ENCODE assay signal across 17 mouse cellular contexts in genomic region chr7:49430808-49431207, GRCm38 (mm10).
DNase-seq lines count a peak whose midpoint lies in the region; ATAC-seq and TF ChIP-seq lines count a peak whose summit lies in the region.
"Had no signal": no experiment of that assay in that cellular context is flagged by ENCODE, and none has a peak within 500 bp of the region (broad histone marks: within the 10 kb centered on the region; RNA-seq: fewer than 3 reads in every experiment).

No protein-coding gene starts in this region.

- H3K27ac ChIP-seq in heart, adult 2 months: no peak overlapping the region
- no peak overlapping the region for H3K27ac ChIP-seq in heart, embryonic 11.5 days (ENCODE audit: low read depth, low read length)
- H3K27ac ChIP-seq in liver, postnatal 0 days (ENCODE audit: low read depth): no peak overlapping the region
- no peak overlapping the region for H3K27ac ChIP-seq in liver, embryonic 11.5 days (ENCODE audit: low read depth, low read length)
- no peak overlapping the region for H3K27ac ChIP-seq in thymus, adult 2 months (ENCODE audit: control insufficient read depth, insufficient read depth, low read length)
- H3K27ac ChIP-seq: embryonic facial prominence, embryonic 12.5 days; forebrain, embryonic 13.5 days; kidney, embryonic 15.5 days; limb, embryonic 10.5 days had no signal

- H3K27me3 ChIP-seq in heart, adult 2 months (ENCODE audit: control insufficient read depth, insufficient read depth, low read length): no peaks in the 10 kb centered on the region
- H3K27me3 ChIP-seq in heart, embryonic 11.5 days (ENCODE audit: control insufficient read depth, insufficient read depth, low read length): no peaks in the 10 kb centered on the region
- H3K27me3 ChIP-seq in liver, postnatal 0 days (ENCODE audit: insufficient read depth, low read length): no peaks in the 10 kb centered on the region
- H3K27me3 ChIP-seq in liver, embryonic 11.5 days (replicated peaks; ENCODE audit: control insufficient read depth, insufficient read depth, low read length): no peaks in the 10 kb centered on the region
- no peaks in the 10 kb centered on the region for H3K27me3 ChIP-seq in thymus, adult 2 months (ENCODE audit: control insufficient read depth, insufficient read depth, low read length)
- H3K27me3 ChIP-seq: embryonic facial prominence, embryonic 12.5 days; forebrain, embryonic 13.5 days; kidney, embryonic 15.5 days had no signal

- WGBS in heart, adult 2 months: 66% methylated on average over 7 of the region's 7 CpGs
- WGBS in heart, embryonic 11.5 days (ENCODE audit: insufficient replicate concordance): 84% methylated on average over 7 of the region's 7 CpGs
- WGBS in liver, postnatal 0 days (ENCODE audit: insufficient replicate concordance): 76% methylated on average over 7 of the region's 7 CpGs
- 86% methylated on average over 7 of the region's 7 CpGs for WGBS in liver, embryonic 11.5 days
- 88% methylated on average over 7 of the region's 7 CpGs for WGBS in thymus, adult 2 months

- H3K4me1 ChIP-seq in heart, adult 2 months (ENCODE audit: control insufficient read depth, insufficient read depth, low read length): no peaks in the 10 kb centered on the region
- H3K4me1 ChIP-seq in heart, embryonic 11.5 days (ENCODE audit: control insufficient read depth, insufficient read depth, low read length): no peaks in the 10 kb centered on the region
- H3K4me1 ChIP-seq in liver, postnatal 0 days (ENCODE audit: insufficient read depth): no peaks in the 10 kb centered on the region
- no peaks in the 10 kb centered on the region for H3K4me1 ChIP-seq in liver, embryonic 11.5 days (replicated peaks; ENCODE audit: control insufficient read depth, insufficient read depth, low read length)
- H3K4me1 ChIP-seq in thymus, adult 2 months (replicated peaks; ENCODE audit: control insufficient read depth, insufficient read depth, low read length): no peaks in the 10 kb centered on the region
- H3K4me1 ChIP-seq: embryonic facial prominence, embryonic 12.5 days; kidney, embryonic 15.5 days; limb, embryonic 10.5 days had no signal

- H3K36me3 ChIP-seq in heart, adult 2 months (ENCODE audit: control insufficient read depth, insufficient read depth, low read length): no peaks in the 10 kb centered on the region
- no peaks in the 10 kb centered on the region for H3K36me3 ChIP-seq in heart, embryonic 11.5 days (ENCODE audit: control insufficient read depth, insufficient read depth, low read length)
- H3K36me3 ChIP-seq in liver, postnatal 0 days (replicated peaks; ENCODE audit: insufficient read depth, low read length): no peaks in the 10 kb centered on the region; the same call in 1 of the 2 replicates
- no peaks in the 10 kb centered on the region for H3K36me3 ChIP-seq in liver, embryonic 11.5 days (ENCODE audit: control insufficient read depth, insufficient read depth, low read length)
- H3K36me3 ChIP-seq in thymus, adult 2 months (ENCODE audit: control insufficient read depth, insufficient read depth, low read length): no peaks in the 10 kb centered on the region
- H3K36me3 ChIP-seq: embryonic facial prominence, embryonic 12.5 days; kidney, embryonic 15.5 days; limb, embryonic 10.5 days had no signal

- no peak overlapping the region for H3K4me3 ChIP-seq in heart, adult 2 months
- no peak overlapping the region for H3K4me3 ChIP-seq in heart, embryonic 11.5 days (ENCODE audit: low read depth, low read length)
- no peak overlapping the region for H3K4me3 ChIP-seq in liver, postnatal 0 days (ENCODE audit: low read depth, low read length)
- H3K4me3 ChIP-seq in liver, embryonic 11.5 days (ENCODE audit: low read depth, low read length): no peak overlapping the region
- no peak overlapping the region for H3K4me3 ChIP-seq in thymus, adult 2 months (ENCODE audit: control insufficient read depth, insufficient read depth, low read length)
- H3K4me3 ChIP-seq: embryonic facial prominence, embryonic 12.5 days; forebrain, embryonic 13.5 days; kidney, embryonic 15.5 days; limb, embryonic 10.5 days had no signal

- no peak overlapping the region for H3K4me2 ChIP-seq in heart, embryonic 11.5 days
- H3K4me2 ChIP-seq in liver, postnatal 0 days (ENCODE audit: low read depth, low read length): no peak overlapping the region
- H3K4me2 ChIP-seq in liver, embryonic 11.5 days: no peak overlapping the region
- H3K4me2 ChIP-seq: embryonic facial prominence, embryonic 12.5 days; forebrain, embryonic 13.5 days; kidney, embryonic 15.5 days; midbrain, embryonic 11.5 days had no signal

- TF ChIP-seq CTCF in heart, adult 2 months (IDR thresholded peaks at IDR 0.05): peak; percentile 46
- peak; percentile 9; the same call in 1 of the 2 replicates for TF ChIP-seq CTCF in liver, postnatal 0 days (IDR thresholded peaks at IDR 0.05; ENCODE audit: low read depth)
- TF ChIP-seq CTCF in thymus, adult 2 months (IDR thresholded peaks at IDR 0.05; ENCODE audit: borderline replicate concordance, control insufficient read depth, extremely low read depth, insufficient read depth, low read length, poor library complexity): no peak

- no peak for TF ChIP-seq POLR2A in heart, adult 2 months (IDR thresholded peaks at IDR 0.05; ENCODE audit: insufficient read depth, low read depth, low read length)
- no peak for TF ChIP-seq POLR2A in thymus, adult 2 months (IDR thresholded peaks at IDR 0.05; ENCODE audit: control insufficient read depth, extremely low read depth, insufficient read depth, low read length, poor library complexity)

- peak; percentile 33 for DNase-seq in cerebellum, adult 9-11 months
- no peak for DNase-seq in cerebellum, postnatal 36 days
- peak; percentile 36 to 74 for DNase-seq in heart, adult 2 months
- no peak for DNase-seq in liver, postnatal 0 days
- DNase-seq in liver, embryonic 11.5 days (ENCODE audit: low spot score): no peak
- DNase-seq in heart, postnatal 10 days: peak; percentile 67 to 71
- no peak for DNase-seq in thymus, adult 2 months
- DNase-seq: cerebellum, adult 11 months; layer of hippocampus, adult 9-11 months; lung, adult 18-20 months; thymus, postnatal 14 days had no signal

- intact Hi-C loops in heart, adult 2 months (cut with DNase I): no loop called here
- intact Hi-C loops in heart, postnatal 10 days (cut with DNase I): no loop called here

- peak; percentile 90 for TF ChIP-seq EP300 in heart, adult 2 months (IDR thresholded peaks at IDR 0.05; ENCODE audit: insufficient read depth, low read depth, low read length)
- TF ChIP-seq EP300 in liver, postnatal 0 days (IDR thresholded peaks at IDR 0.05; ENCODE audit: low read depth): no peak

- no peak overlapping the region for H3K9ac ChIP-seq in heart, adult 2 months (ENCODE audit: low read depth, low read length)
- H3K9ac ChIP-seq in heart, embryonic 11.5 days (ENCODE audit: low read depth, low read length): no peak overlapping the region
- H3K9ac ChIP-seq in liver, postnatal 0 days (replicated peaks): no peak overlapping the region
- no peak overlapping the region for H3K9ac ChIP-seq in liver, embryonic 11.5 days (ENCODE audit: low read depth, low read length)
- H3K9ac ChIP-seq: embryonic facial prominence, embryonic 12.5 days; forebrain, embryonic 13.5 days; kidney, embryonic 15.5 days had no signal

- H3K79me2 ChIP-seq in heart, adult 2 months (replicated peaks; ENCODE audit: control insufficient read depth, insufficient read depth, low read length): no peaks in the 10 kb centered on the region

- no peak for ATAC-seq in heart, embryonic 11.5 days (replicated peaks; ENCODE audit: insufficient number of reproducible peaks, low FRiP score, low TSS enrichment)
- ATAC-seq in liver, postnatal 0 days: no peak
- no peak for ATAC-seq in liver, embryonic 11.5 days (replicated peaks; ENCODE audit: low FRiP score)
- ATAC-seq: forebrain, embryonic 13.5 days had no signal

- no peaks in the 10 kb centered on the region for H3K9me3 ChIP-seq in heart, embryonic 11.5 days (replicated peaks; ENCODE audit: control insufficient read depth, low read length)
- H3K9me3 ChIP-seq in liver, postnatal 0 days (ENCODE audit: low read length): no peaks in the 10 kb centered on the region
- no peaks in the 10 kb centered on the region for H3K9me3 ChIP-seq in liver, embryonic 11.5 days (ENCODE audit: control insufficient read depth, low read length)
- H3K9me3 ChIP-seq: embryonic facial prominence, embryonic 12.5 days; forebrain, embryonic 13.5 days; kidney, embryonic 15.5 days; limb, embryonic 10.5 days had no signal

Comparison
In these comparisons a context has a peak if more than half of its experiments do, and no peak if none do; other contexts are left out.
1. DNase-seq: peak in cerebellum, adult 9-11 months (single experiment), heart, adult 2 months (2 of 2) and heart, postnatal 10 days (2 of 2); none in cerebellum, postnatal 36 days (0 of 2), liver, postnatal 0 days (single experiment), liver, embryonic 11.5 days (single experiment) and thymus, adult 2 months (single experiment).